Mouse (Mus musculus) kidney, adult 2 months (tissue): Measurements from ENCODE around the gene Exoc6b.

ENCODE experiments used
- CTCF ChIP-seq: fragments of 200-500 bp; conservative IDR thresholded peaks from 2 replicates; pipeline ENCODE4 v1.5.1; 2011; ENCODE audit warnings: low read depth, mild to moderate bottlenecking, control low read depth, low read length, moderate library complexity, mixed read lengths; ENCODE audit not compliant: insufficient read depth, insufficient read length
- POLR2A ChIP-seq: fragments of 200-500 bp; IDR thresholded peaks from one replicate; pipeline ENCODE4 v1.6.1; 2011; ENCODE audit warnings: low read depth, low read length, control low read depth

- TF ChIP-seq POLR2A (no peak), CTCF (no peak)
These were observed 417.4 kb downstream of the Exoc6b start for GRCm38 (mm10) chr6:84651902-84652301.
